Mouse (Mus musculus) heart, postnatal 0 days (tissue): Measurements from ENCODE around the gene Lasp1. TPM values are rescaled to one million over a fixed set of nuclear protein-coding genes. Genes with fewer than 3 reads are reported as not detected.

Experiments
- ATAC-seq: fragments of 200-750 bp; cut with Nextera tagmentation; 2 replicates; pipeline ENCODE4 v1.8.0; 2017; ENCODE audit warnings: low read depth, moderate number of reproducible peaks, moderate library complexity; ENCODE audit not compliant: insufficient read depth
- DNase-seq: peaks from one replicate; pipeline ENCODE4 v3.0.0-alpha.2; 2016; ENCODE audit warnings: low spot score
- H3K27ac ChIP-seq: fragments of 300-500 bp; sonication (generic); 2 replicates; pipeline ENCODE4 v1.5.1; 2014; ENCODE audit warnings: low read depth, mild to moderate bottlenecking
- H3K27me3 ChIP-seq: fragments of 300-500 bp; sonication (generic); 2 replicates; pipeline ENCODE4 v1.6.1; 2014; ENCODE audit warnings: low read length, mixed read lengths; ENCODE audit not compliant: control insufficient read depth, insufficient read depth
- H3K36me3 ChIP-seq: fragments of 300-500 bp; sonication (generic); replicated peaks from 2 replicates; pipeline ENCODE4 v1.6.1; 2014; ENCODE audit warnings: low read length, mixed read lengths; ENCODE audit not compliant: control insufficient read depth, insufficient read depth
- H3K4me1 ChIP-seq: fragments of 300-500 bp; sonication (generic); 2 replicates; pipeline ENCODE4 v1.6.1; 2014; ENCODE audit warnings: antibody characterized with exemption; ENCODE audit not compliant: control insufficient read depth, insufficient read depth
- H3K4me2 ChIP-seq: fragments of 300-500 bp; sonication (generic); 2 replicates; pipeline ENCODE4 v1.6.1; 2014; ENCODE audit warnings: low read depth, mild to moderate bottlenecking, low read length, moderate library complexity
- H3K4me3 ChIP-seq: fragments of 300-500 bp; sonication (generic); 2 replicates; pipeline ENCODE4 v1.5.1; 2014; ENCODE audit warnings: low read depth, low read length
- H3K9ac ChIP-seq: fragments of 300-500 bp; sonication (generic); replicated peaks from 2 replicates; pipeline ENCODE4 v1.6.1; 2014; ENCODE audit warnings: low read depth, low read length, mixed read lengths
- H3K9me3 ChIP-seq: fragments of 300-500 bp; sonication (generic); replicated peaks from 2 replicates; pipeline ENCODE4 v1.6.1; 2016; ENCODE audit warnings: low read length; ENCODE audit not compliant: control insufficient read depth
- CTCF ChIP-seq: IDR thresholded peaks from 2 replicates; pipeline ENCODE4 v1.5.1; 2016; ENCODE audit warnings: antibody characterized with exemption, control low read depth, low read depth
- EP300 ChIP-seq: IDR thresholded peaks from 2 replicates; pipeline ENCODE4 v1.6.1; 2016; ENCODE audit warnings: antibody characterized with exemption, low read depth
- WGBS: fragments of 180-500 bp; shearing (Covaris S2); extraction: QIAGEN DNeasy Blood & Tissue Kit; methylation state at CpG from one replicate; pipeline ENCODE4 v1.1.7; 2014; 5-methylcytosine and 5-hydroxymethylcytosine counted together
- polyA plus RNA-seq: library from polyadenylated mRNA; unstranded; fragments of >200 nt; fragmentation: Nextera tagmentation; extraction: Ambion mirVana; gene quantifications from 2 replicates; pipeline ENCODE4 v1.2.1, GENCODE M21; 2015
- total RNA-seq: library from RNA; depleted of rRNA; stranded (reverse); fragments of >200 nt; gene quantifications from 2 replicates; pipeline ENCODE4 v1.2.3, GENCODE M21; 2014; ENCODE audit warnings: low replicate concordance

Lasp1 gene
- total and polyA plus RNA-seq, 2 experiments from 2014 or later = 27.8 to 45.7 TPM

DNA sequence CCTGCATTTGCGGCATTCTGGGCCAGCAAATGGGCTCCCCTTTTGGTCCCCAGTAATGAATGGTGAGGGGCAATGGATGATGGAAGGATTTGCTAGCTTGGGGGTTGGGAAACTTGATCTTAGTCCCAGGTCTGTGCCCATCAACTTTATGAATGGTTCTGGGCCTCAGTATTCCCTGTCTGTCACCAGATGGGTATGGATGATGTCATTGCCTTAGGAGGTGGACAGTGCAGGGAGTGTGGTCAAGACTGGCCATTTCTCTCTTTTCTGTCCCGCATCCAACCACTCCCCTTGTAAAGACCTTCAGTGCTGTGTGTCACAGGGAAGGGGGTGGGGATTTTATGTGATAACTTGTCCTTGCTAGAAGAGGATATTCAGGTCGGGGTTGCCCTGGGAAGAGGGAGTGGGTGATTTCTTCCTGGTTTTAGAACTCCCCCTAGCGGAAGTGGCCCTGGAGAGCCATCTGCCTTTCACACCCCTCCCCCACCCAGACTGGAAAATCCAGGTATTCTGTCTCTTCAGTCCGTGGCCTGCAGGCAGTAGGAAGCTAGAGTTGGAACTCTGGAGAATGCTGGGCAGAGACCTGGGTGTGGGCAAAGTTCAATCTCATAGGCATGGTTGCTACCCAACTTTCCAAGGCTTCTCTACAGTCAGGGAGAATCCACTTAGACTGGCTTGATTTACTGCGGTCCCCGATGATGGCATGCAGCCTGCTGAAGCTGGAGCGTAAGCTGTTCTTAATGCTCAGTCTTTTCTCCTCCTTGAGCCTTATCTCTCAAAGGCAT, 2.8 kb downstream of the Lasp1 start:
- Histone ChIP-seq H3K9ac (no peak overlapping the region), H3K36me3 (no peaks in the 10 kb centered on the region), H3K4me2 (peak overlapping the region; percentile 90), H3K27me3 (no peaks in the 10 kb centered on the region), H3K4me3 (peak overlapping the region; percentile 89), H3K4me1 (peaks cover 44% of the 10 kb centered on the region), H3K27ac (peak overlapping the region; percentile 89; the same call in 1 of the 2 replicates), H3K9me3 (no peaks in the 10 kb centered on the region)
- TF ChIP-seq CTCF = peak; percentile 33
- TF ChIP-seq EP300 = no peak
- 23% methylated on average over 8 of the region's 8 CpGs for WGBS
- ATAC-seq = no peak
- no peak for DNase-seq

DNA sequence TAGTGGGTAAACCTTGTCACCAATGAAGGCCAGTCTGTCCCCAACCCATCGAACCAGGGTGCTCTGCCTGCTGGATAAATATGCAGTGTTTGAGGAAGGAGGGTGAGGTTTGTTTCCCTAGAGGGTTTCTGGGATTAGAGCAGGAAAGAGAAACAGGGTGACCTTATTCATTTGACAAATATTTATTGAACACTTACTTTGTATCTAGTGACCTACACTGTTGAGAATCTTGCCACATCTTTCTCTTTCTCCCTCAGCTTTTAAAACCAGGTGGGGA, 3.3 kb downstream of the Lasp1 start:
- no peak overlapping the region for H3K9ac ChIP-seq
- H3K4me3 ChIP-seq = no peak overlapping the region
- peak overlapping the region; percentile 90 for H3K4me2 ChIP-seq
- TF ChIP-seq EP300 (no peak), CTCF (no peak)
- H3K9me3 ChIP-seq = no peaks in the 10 kb centered on the region
- DNase-seq (no peak), ATAC-seq (no peak)
- 0 out of 2 replicates have a peak overlapping the region, but pooled peaks have one; percentile 10 for H3K27ac ChIP-seq
- 31% methylated on average over 1 of the region's 1 CpGs for WGBS
- peaks cover 49% of the 10 kb centered on the region for H3K4me1 ChIP-seq
- H3K27me3 ChIP-seq = no peaks in the 10 kb centered on the region
- peaks cover 4% of the 10 kb centered on the region; the same call in 1 of the 2 replicates for H3K36me3 ChIP-seq

- peaks cover 6% of the 10 kb centered on the region; the same call in 1 of the 2 replicates for H3K36me3 ChIP-seq
- H3K4me2 ChIP-seq = no peak overlapping the region
- DNase-seq (no peak), ATAC-seq (no peak)
- WGBS = 59% methylated on average over 6 of the region's 6 CpGs
- H3K9ac ChIP-seq = no peak overlapping the region
- peaks cover 49% of the 10 kb centered on the region for H3K4me1 ChIP-seq
- H3K27me3 ChIP-seq = no peaks in the 10 kb centered on the region
- no peak overlapping the region for H3K4me3 ChIP-seq
- TF ChIP-seq EP300 (no peak), CTCF (no peak)
- 0 out of 2 replicates have a peak overlapping the region, but pooled peaks have one; percentile 10 for H3K27ac ChIP-seq
- no peaks in the 10 kb centered on the region for H3K9me3 ChIP-seq
Measured at GRCm38 (mm10) chr11:97802495-97802894, 3.7 kb downstream of the Lasp1 start.

- Histone ChIP-seq H3K9me3 (no peaks in the 10 kb centered on the region), H3K4me3 (no peak overlapping the region), H3K36me3 (peaks cover 6% of the 10 kb centered on the region; the same call in 1 of the 2 replicates), H3K4me2 (no peak overlapping the region), H3K27me3 (no peaks in the 10 kb centered on the region), H3K4me1 (peaks cover 60% of the 10 kb centered on the region), H3K27ac (no peak overlapping the region), H3K9ac (no peak overlapping the region)
- ATAC-seq (no peak), DNase-seq (no peak)
- 68% methylated on average over 5 of the region's 5 CpGs for WGBS
- TF ChIP-seq EP300 (no peak), CTCF (no peak)
Measured at GRCm38 (mm10) chr11:97803847-97804246, 5.0 kb downstream of the Lasp1 start.

DNA sequence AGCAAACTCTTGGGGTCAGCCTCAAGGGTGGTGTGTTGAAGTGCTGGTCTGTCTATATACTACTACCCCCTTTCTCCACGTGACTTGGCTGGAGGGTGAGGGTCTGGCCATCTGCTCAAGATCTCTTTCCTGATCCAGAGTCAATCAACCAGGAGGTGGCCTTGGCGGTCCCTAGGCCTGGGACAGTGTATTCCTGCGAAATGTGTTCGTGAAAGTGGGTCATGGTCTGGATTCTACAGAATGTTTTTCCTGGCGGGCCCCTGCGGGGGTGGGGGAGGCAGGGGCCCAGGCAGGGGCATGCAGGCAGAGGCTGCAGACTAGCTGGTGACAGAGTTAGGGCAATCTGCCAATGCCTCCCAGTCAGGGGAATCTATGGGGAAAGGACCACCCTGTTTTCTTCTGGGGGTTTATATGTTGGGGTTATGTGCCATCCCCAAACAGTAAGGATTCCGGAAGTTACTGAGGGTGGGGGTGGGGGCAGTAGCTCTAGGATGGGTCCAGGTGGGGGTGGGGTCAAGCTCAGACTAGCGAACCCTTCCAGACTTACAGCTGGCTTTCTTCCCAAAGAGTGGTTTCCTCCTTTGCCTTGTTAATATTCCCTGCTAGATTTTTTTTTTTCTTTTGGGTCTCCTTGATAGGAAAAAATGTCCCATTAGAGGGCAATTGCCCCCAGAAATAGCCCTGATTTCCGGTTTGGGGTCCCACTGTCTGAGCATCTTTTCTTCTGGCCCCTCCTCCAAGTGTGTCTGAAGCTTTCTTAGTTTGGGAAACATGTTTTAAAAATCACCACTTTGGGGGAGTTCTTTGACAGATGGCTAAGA, 6.3 kb downstream of the Lasp1 start:
- Histone ChIP-seq H3K27ac (peak overlapping the region; percentile 47), H3K9ac (no peak overlapping the region), H3K4me2 (peak overlapping the region; percentile 43), H3K27me3 (no peaks in the 10 kb centered on the region), H3K9me3 (no peaks in the 10 kb centered on the region), H3K36me3 (peaks cover 11% of the 10 kb centered on the region; the same call in 1 of the 2 replicates), H3K4me1 (peaks cover 72% of the 10 kb centered on the region), H3K4me3 (no peak overlapping the region)
- DNase-seq (peak; percentile 64), ATAC-seq (peak; percentile 12; the same call in 1 of the 2 replicates)
- no peak for TF ChIP-seq EP300
- no peak for TF ChIP-seq CTCF
- 3% methylated on average over 9 of the region's 9 CpGs for WGBS
